Mouse (Mus musculus): ENCODE measurements at regions not wholly inside any gene's neighbourhood (a gene's known extent, or its start where the extent isn't known, plus 50 kb on each side); places are given as distances from the start of the nearest gene placed in this dataset.

GRCm38 (mm10) chr2:92772623-92773022 lies 142.3 kb upstream of the Syt13 start:
- no peaks in the 10 kb centered on the region for H3K4me1 ChIP-seq (replicated peaks)
- no peaks in the 10 kb centered on the region for H3K9me3 ChIP-seq (replicated peaks)
- H3K4me3 ChIP-seq (replicated peaks) = no peak overlapping the region
- no peaks in the 10 kb centered on the region for H3K27me3 ChIP-seq
- H3K4me2 ChIP-seq = no peak overlapping the region
- no peaks in the 10 kb centered on the region for H3K36me3 ChIP-seq (replicated peaks)
- H3K27ac ChIP-seq (replicated peaks) = no peak overlapping the region
- no peak for ATAC-seq (ENCODE audit: insufficient read depth)
- 63% methylated on average over 7 of the region's 7 CpGs for WGBS (ENCODE audit: insufficient replicate concordance)
- no peak overlapping the region for H3K9ac ChIP-seq

DNA sequence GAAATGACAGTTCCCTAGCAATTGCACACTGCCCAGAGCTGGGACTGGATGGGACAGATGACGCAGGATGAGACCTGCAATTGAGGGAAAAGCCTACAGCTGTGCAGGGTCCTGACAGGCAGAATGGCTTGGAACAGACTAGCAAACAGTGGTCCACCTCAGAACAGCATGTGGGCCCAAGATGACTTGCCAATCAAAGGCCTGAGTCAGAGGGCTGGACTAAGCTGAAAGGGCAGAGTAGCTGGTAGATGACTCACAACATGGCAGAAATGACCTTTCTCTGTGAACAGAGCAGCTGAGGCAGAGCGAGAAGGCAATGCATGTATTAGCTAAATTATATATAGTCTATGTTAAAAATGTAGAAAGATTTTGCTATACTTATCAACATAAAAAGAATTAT lies 138.4 kb upstream of the Syt13 start:
- Histone ChIP-seq H3K27ac (replicated peaks) (no peak overlapping the region), H3K36me3 (replicated peaks) (no peaks in the 10 kb centered on the region), H3K4me3 (replicated peaks) (no peak overlapping the region), H3K4me2 (no peak overlapping the region), H3K27me3 (no peaks in the 10 kb centered on the region), H3K9me3 (replicated peaks) (no peaks in the 10 kb centered on the region), H3K4me1 (replicated peaks) (no peaks in the 10 kb centered on the region), H3K9ac (no peak overlapping the region)
- no peak for ATAC-seq (ENCODE audit: insufficient read depth)
- WGBS (ENCODE audit: insufficient replicate concordance) = 64% methylated on average over 2 of the region's 2 CpGs

DNA sequence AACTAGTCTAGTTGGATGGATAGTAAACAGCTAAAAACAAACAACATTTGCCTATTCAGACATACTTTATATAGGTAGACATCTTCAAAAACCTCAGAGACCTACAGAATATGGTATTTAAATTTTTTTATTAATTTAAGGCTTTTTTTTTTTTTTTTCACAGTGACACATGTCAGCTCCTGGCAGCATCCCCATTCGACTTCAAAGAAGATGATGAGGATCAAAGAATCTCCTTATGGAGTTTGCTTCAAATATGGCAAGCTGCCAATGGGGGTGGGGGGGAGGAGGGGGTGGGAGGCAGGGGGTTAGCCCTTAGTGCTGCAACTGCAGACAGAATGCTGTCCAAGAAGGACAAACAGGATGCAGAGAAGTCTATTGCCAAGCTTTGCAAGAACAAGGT lies 135.8 kb upstream of the Syt13 start:
- no peak overlapping the region for H3K9ac ChIP-seq
- no peaks in the 10 kb centered on the region for H3K27me3 ChIP-seq
- no peak overlapping the region for H3K4me2 ChIP-seq
- H3K4me1 ChIP-seq (replicated peaks) = no peaks in the 10 kb centered on the region
- no peak overlapping the region for H3K4me3 ChIP-seq (replicated peaks)
- H3K9me3 ChIP-seq (replicated peaks) = no peaks in the 10 kb centered on the region
- ATAC-seq (ENCODE audit: insufficient read depth) = no peak
- 26% methylated on average over 1 of the region's 1 CpGs for WGBS (ENCODE audit: insufficient replicate concordance)
- no peak overlapping the region for H3K27ac ChIP-seq (replicated peaks)
- H3K36me3 ChIP-seq (replicated peaks) = no peaks in the 10 kb centered on the region

GRCm38 (mm10) chr2:92780021-92780420 lies 134.9 kb upstream of the Syt13 start:
- no peaks in the 10 kb centered on the region for H3K36me3 ChIP-seq (replicated peaks)
- 57% methylated on average over 1 of the region's 1 CpGs for WGBS (ENCODE audit: insufficient replicate concordance)
- no peaks in the 10 kb centered on the region for H3K9me3 ChIP-seq (replicated peaks)
- no peak overlapping the region for H3K27ac ChIP-seq (replicated peaks)
- H3K4me2 ChIP-seq = no peak overlapping the region
- no peaks in the 10 kb centered on the region for H3K27me3 ChIP-seq
- H3K4me3 ChIP-seq (replicated peaks) = no peak overlapping the region
- no peaks in the 10 kb centered on the region for H3K4me1 ChIP-seq (replicated peaks)
- H3K9ac ChIP-seq = no peak overlapping the region
- no peak for ATAC-seq (ENCODE audit: insufficient read depth)

GRCm38 (mm10) chr2:92781451-92781850 lies 133.4 kb upstream of the Syt13 start:
- H3K9me3 ChIP-seq (replicated peaks) = no peaks in the 10 kb centered on the region
- no peaks in the 10 kb centered on the region for H3K27me3 ChIP-seq
- no peaks in the 10 kb centered on the region for H3K4me1 ChIP-seq (replicated peaks)
- no peak for ATAC-seq (ENCODE audit: insufficient read depth)
- no peak overlapping the region for H3K4me3 ChIP-seq (replicated peaks)
- WGBS (ENCODE audit: insufficient replicate concordance) = 52% methylated on average over 5 of the region's 5 CpGs
- H3K27ac ChIP-seq (replicated peaks) = no peak overlapping the region
- no peak overlapping the region for H3K4me2 ChIP-seq
- H3K36me3 ChIP-seq (replicated peaks) = no peaks in the 10 kb centered on the region
- no peak overlapping the region for H3K9ac ChIP-seq

GRCm38 (mm10) chr2:92782621-92783020 lies 132.3 kb upstream of the Syt13 start:
- H3K4me1 ChIP-seq (replicated peaks) = no peaks in the 10 kb centered on the region
- no peak for ATAC-seq (ENCODE audit: insufficient read depth)
- H3K9ac ChIP-seq = no peak overlapping the region
- H3K4me2 ChIP-seq = no peak overlapping the region
- no peaks in the 10 kb centered on the region for H3K36me3 ChIP-seq (replicated peaks)
- no peaks in the 10 kb centered on the region for H3K27me3 ChIP-seq
- 20% methylated on average over 4 of the region's 4 CpGs for WGBS (ENCODE audit: insufficient replicate concordance)
- H3K9me3 ChIP-seq (replicated peaks) = no peaks in the 10 kb centered on the region
- H3K4me3 ChIP-seq (replicated peaks) = no peak overlapping the region
- H3K27ac ChIP-seq (replicated peaks) = no peak overlapping the region

DNA sequence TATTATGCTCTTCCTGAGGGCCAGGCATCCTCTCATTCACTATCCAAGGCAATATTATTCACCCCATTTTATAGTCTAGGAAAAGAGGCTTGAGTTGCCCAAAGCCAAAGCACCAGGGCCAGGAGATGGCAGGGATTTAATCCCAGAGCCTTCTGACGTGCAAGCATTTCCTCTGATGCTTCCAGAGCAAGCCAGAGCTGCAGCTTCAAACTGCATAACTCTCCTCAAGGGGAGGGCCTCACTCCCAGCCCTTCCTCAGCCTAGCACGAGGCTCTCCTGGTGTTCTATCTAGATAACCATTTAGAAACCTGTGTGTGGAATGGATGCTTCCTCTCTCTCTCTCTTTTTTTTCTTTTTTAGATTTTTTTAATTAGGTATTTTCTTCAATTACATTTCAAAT lies 130.0 kb upstream of the Syt13 start:
- 31% methylated on average over 2 of the region's 2 CpGs for whole genome bisulfite sequencing (ENCODE audit: insufficient replicate concordance)
- Histone ChIP-seq H3K27me3 (no peaks in the 10 kb centered on the region), H3K36me3 (replicated peaks) (no peaks in the 10 kb centered on the region), H3K4me3 (replicated peaks) (no peak overlapping the region), H3K9me3 (replicated peaks) (no peaks in the 10 kb centered on the region), H3K9ac (no peak overlapping the region), H3K27ac (replicated peaks) (no peak overlapping the region), H3K4me1 (replicated peaks) (no peaks in the 10 kb centered on the region), H3K4me2 (no peak overlapping the region)
- ATAC-seq (ENCODE audit: insufficient read depth) = no peak

- 38% methylated on average over 4 of the region's 4 CpGs for WGBS (ENCODE audit: insufficient replicate concordance)
- ATAC-seq (ENCODE audit: insufficient read depth) = no peak
- Histone ChIP-seq H3K4me1 (replicated peaks) (no peaks in the 10 kb centered on the region), H3K9ac (no peak overlapping the region), H3K36me3 (replicated peaks) (no peaks in the 10 kb centered on the region), H3K4me3 (replicated peaks) (no peak overlapping the region), H3K4me2 (no peak overlapping the region), H3K27me3 (no peaks in the 10 kb centered on the region), H3K9me3 (replicated peaks) (no peaks in the 10 kb centered on the region), H3K27ac (replicated peaks) (no peak overlapping the region)
Observed at GRCm38 (mm10) chr2:92787925-92788410, 126.9 kb upstream of the Syt13 start.

GRCm38 (mm10) chr2:92788875-92789274 lies 126.0 kb upstream of the Syt13 start:
- Histone ChIP-seq H3K9me3 (replicated peaks) (no peaks in the 10 kb centered on the region), H3K9ac (no peak overlapping the region), H3K27me3 (no peaks in the 10 kb centered on the region), H3K36me3 (replicated peaks) (no peaks in the 10 kb centered on the region), H3K4me2 (no peak overlapping the region), H3K27ac (replicated peaks) (no peak overlapping the region), H3K4me1 (replicated peaks) (no peaks in the 10 kb centered on the region), H3K4me3 (replicated peaks) (no peak overlapping the region)
- no peak for ATAC-seq (ENCODE audit: insufficient read depth)
- 49% methylated on average over 5 of the region's 5 CpGs for WGBS (ENCODE audit: insufficient replicate concordance)

DNA sequence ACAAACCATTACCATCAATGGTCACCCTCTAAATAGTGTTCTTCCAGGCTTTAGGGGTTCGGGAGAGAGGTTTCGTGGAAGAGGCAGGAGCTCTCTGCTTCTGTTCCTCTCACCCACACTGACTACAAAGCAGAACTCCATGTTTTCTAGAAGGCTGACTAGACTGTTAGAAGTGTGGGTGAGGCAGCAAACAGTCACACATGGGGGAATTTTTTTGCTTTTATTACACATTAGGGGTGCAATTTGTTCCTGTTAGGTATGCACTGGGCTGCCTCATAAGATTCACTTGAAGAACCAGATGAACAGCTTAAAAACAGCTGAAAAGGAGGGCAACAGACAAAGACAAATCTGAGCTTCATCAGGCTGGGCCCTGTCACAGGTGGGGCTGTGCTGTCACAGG lies 124.5 kb upstream of the Syt13 start:
- H3K4me1 ChIP-seq (replicated peaks) = no peaks in the 10 kb centered on the region
- H3K9ac ChIP-seq = no peak overlapping the region
- H3K36me3 ChIP-seq (replicated peaks) = no peaks in the 10 kb centered on the region
- ATAC-seq (ENCODE audit: insufficient read depth) = no peak
- H3K4me2 ChIP-seq = no peak overlapping the region
- no peak overlapping the region for H3K4me3 ChIP-seq (replicated peaks)
- no peaks in the 10 kb centered on the region for H3K27me3 ChIP-seq
- H3K27ac ChIP-seq (replicated peaks) = no peak overlapping the region
- no peaks in the 10 kb centered on the region for H3K9me3 ChIP-seq (replicated peaks)
- 62% methylated on average over 2 of the region's 2 CpGs for WGBS (ENCODE audit: insufficient replicate concordance)

GRCm38 (mm10) chr2:92799770-92800169 lies 115.1 kb upstream of the Syt13 start:
- Histone ChIP-seq H3K27me3 (no peaks in the 10 kb centered on the region), H3K27ac (replicated peaks) (no peak overlapping the region), H3K9me3 (replicated peaks) (no peaks in the 10 kb centered on the region), H3K4me1 (replicated peaks) (no peaks in the 10 kb centered on the region), H3K4me3 (replicated peaks) (no peak overlapping the region), H3K9ac (no peak overlapping the region), H3K4me2 (no peak overlapping the region), H3K36me3 (replicated peaks) (no peaks in the 10 kb centered on the region)
- WGBS (ENCODE audit: insufficient replicate concordance) = 64% methylated on average over 4 of the region's 4 CpGs
- no peak for ATAC-seq (ENCODE audit: insufficient read depth)

DNA sequence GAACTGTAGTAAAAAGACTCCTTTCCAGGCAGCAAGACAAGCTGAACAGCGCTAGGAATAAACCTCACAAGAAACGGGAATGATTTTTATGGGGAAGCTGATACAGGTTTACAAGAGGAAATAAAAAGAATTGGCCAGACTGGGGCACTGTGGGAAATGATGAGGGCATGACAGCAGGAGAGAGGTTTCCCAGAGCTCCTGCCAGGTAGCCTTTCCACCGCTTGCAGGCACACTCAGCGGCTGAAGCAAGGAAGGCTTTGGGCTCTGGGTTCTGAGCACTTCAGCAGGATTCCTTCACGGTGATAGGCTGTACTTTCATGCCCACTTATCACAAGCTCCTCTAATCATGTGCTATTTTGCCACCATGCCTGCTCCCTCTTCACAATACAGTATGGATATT lies 114.2 kb upstream of the Syt13 start:
- WGBS (ENCODE audit: insufficient replicate concordance) = 55% methylated on average over 5 of the region's 5 CpGs
- Histone ChIP-seq H3K9me3 (replicated peaks) (no peaks in the 10 kb centered on the region), H3K4me1 (replicated peaks) (no peaks in the 10 kb centered on the region), H3K4me3 (replicated peaks) (no peak overlapping the region), H3K4me2 (no peak overlapping the region), H3K9ac (no peak overlapping the region), H3K27ac (replicated peaks) (no peak overlapping the region), H3K36me3 (replicated peaks) (no peaks in the 10 kb centered on the region), H3K27me3 (no peaks in the 10 kb centered on the region)
- ATAC-seq (ENCODE audit: insufficient read depth) = no peak

Measured in liver, embryonic 15.5 days (tissue).